Mouse (Mus musculus) 3T3-L1 (cell line): ENCODE data around the gene Sec22a.

Experiments used
- DNase-seq: peaks from one replicate; pipeline ENCODE4 v3.0.0-alpha.2; 2015; ENCODE audit warnings: low read depth, low spot score

The Sec22a gene

DNA sequence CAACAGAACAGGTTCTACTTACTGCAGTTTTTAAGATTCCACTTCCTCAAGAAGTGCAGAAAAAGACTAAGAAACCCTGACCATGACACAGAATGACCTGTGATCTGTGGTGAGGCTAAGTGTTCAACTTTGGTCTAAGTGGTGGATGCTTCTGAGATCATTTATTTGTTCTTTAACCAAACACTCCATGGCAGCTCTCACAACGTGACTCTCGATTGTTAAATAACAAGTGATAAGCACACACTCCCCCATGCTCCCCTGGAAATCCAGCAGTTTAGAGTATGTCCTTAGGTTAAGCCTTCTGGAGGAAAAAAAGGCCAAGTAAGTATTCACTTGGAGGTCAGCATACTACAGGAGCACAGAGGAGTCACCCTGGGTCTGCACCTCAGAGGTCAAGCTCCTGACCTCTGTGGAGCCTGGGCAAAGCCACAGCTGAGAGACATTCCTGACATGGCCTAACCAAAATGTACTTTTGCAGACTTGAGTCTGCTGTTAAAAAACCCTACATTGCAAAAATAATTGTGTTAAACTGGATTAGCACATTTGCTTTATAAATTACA is 53.1 kb downstream of the Sec22a start:
- DNase-seq, result no peak

DNA sequence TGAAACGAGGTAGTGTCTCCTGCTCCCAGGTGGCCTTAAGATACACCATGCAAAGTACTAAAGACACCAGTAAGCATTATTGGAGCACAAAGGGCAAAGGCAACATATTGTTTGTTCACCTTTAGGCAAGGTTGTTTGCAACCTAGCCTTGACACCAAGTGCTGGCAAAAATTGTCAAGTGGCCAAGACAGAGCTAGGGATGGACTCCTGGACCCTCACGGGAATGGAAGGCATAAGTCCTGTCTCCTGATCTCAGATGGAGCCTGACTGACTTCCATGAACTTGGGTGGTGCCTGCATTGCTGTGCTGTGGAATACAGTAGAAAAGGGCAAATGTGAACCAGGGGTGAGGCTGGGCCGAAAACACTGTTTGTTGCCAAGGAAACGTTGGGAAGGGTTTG is 54.1 kb downstream of the Sec22a start:
- DNase-seq, result no peak

DNA sequence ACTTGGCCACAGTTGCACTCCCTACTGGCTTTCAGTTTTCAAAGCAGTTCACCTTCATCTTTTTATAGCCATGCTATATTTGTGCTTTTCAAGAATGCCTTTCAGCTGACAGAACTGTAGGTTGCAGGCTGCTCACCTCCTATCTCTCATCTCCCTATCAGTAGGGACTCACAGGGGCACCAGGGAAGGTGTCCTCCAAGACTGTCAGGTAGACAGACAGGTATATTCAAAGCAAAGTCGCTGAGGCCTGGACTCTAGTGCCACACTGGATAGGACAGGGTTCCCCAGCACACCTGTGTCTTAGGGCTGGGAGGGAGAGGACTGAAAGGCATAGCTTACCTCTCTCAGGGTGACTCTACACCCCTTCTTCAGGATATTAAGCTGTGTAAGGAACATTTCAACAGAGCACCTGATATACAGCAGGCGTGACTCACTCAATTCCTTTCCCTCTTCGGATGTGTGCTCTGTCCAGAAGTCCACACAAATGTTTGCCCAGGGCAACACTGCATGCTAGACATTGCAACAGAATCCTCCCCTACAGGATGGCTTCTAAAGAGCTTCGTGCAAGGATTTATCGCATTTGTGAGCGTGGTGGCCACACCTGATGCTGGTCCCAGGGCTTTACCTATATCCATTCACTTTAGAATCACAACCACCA is 55.1 kb downstream of the Sec22a start:
- DNase-seq, result no peak

DNA sequence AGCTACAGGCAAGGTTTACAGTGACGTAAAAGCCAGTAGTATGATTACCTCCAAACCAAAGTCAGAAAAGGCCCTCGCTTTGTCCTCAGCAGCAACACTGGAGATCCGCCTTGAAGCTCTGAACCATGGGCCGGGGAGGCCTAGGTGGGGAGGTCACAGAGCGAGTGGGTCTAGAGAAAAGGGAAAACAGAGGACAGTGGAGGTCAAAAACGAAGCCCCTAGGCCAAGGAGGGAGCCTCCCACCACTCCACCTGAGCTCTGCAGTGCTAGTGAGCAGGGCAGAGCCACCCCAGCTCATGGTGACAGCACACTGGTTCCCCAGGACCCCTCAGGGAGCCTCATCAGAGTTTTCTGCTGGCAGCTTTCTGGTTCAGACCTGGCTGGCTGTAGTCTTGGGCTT is 55.7 kb downstream of the Sec22a start:
- no peak for DNase-seq

DNA sequence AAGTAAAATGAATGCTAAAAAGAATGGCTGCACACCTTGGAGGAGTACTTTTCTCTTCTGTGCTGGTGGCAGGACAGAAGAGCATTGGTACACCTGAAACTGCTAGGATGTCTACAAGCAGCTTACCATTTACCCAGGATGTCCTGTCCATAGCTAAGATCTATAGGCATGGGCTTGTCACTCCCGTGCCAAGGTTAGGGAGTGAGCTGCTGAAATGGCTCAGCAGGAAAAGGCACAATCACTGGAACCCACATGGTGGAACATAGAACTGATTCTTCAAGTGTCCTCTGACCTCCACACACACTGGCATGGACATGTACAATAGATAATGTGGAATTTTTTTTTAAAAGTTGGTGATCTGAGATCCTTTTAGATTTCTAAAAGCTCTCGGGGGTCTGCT is 56.4 kb downstream of the Sec22a start:
- no peak for DNase-seq

DNA sequence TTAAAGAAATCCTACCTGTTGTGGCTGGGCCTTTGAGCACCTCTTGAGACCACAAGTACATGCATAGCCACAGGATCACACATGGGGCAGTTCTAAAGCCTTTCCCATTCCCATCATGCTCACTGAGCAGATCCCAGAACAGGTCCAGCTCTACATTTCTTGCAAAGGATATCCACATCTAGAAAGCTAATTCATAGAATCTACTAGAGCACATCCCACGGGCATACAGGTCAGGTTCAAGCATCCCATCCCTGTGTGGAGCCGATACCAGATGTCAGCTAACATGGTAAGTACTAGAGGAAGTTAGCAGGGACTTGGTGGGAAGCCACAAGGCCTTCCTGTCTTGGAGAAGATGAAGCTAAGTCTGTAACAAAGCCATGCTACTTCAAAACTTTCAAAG is 57.1 kb downstream of the Sec22a start:
- no peak for DNase-seq

DNA sequence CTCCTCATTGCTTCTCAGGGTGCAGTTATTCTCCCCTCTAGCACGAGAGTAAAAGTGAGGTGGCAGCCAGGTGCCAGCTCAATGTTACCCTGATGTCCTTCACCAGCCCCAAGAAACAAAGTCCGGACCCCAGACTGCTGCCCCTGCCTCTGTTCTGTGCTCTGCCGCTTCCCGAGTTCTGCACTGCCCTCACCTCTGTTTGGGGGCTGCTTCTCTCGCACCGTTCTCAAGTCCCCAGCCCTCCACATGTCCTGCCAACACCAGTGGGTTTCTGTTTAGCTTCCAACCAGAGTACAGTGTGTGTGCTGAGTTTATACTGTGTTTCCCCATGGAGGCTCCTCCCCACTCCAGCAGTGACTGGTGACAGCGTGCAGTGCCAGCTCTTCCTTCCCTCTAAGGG is 58.5 kb downstream of the Sec22a start:
- no peak for DNase-seq

DNA sequence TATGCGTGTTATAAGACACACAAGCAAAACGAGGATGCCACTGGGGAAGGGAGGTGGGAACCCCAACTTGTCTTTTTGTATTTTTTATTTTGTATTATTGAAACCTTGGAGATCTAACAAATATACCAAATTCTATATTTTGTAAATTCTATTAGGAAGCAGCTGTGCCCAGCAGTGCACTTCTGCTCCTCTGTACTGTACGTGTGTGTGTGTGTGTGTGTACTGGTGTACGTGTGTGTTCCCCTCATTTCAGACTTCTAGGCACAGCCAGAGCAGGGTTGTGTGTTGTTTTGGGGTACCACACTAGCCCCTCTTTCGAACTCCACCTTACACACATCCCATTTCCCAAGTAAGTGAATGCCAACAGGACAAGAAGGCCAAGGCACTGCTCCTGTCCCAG is 59.3 kb downstream of the Sec22a start:
- DNase-seq, result no peak

DNA sequence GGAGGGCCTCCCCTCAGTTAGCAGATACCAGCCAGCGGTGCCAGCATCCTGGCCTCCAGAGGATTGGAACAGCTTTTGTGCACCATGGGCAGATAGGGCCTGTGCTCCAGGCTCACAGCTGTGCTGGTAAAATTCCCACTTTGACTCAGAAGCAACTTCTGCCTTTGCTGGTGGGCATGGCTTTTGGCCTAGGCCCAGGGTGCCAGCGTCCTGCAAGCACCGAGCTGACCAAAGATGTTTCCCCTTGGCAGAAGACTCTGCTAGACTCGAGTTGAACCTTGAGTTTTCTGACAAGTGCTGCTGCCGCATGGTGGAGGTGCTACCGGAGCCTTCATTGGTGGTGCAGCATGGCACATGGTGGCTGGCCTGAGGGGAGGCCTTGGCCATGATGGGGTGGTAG is 60.0 kb downstream of the Sec22a start:
- DNase-seq, result no peak

DNA sequence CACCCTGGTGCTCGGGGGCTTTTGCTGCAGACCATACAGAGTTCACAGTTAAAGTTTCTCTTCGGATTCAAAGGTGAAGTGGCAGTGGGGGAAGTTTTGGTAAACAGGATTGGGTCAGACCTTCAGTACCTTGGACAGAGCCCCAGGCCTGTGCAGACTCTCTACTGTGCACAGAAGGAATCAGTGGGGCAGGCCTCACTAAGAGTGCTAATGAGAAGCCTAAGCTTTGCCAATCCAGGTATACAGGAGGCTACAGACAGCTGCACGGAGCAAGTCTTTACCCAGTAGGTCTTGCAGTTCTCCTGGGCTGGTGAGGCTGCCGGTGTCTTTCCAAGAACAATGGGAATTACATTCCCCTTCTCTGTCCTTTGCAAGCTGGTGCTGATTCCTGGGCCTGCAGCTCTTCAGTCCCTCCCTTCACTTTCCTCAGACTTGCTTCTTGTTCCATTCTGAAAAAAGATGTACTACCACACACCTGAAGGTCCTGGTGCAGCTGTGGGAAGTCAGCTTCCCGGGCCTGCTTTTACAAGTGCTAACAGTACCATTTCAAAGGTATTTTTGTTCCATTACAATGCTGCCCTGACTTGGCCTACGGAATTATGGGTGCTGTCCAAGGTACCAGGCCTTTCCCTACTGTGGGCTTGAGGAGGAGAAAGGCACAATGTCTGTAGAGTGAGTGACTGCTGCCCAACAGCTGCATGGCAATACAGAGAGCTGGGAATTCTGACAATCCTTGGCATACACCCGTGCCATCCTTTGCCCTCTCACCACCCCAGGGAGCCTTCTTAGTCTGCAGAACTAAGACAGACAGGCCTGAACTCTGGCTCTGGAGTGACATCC is 61.1 kb downstream of the Sec22a start:
- peak; percentile 61 for DNase-seq

DNA sequence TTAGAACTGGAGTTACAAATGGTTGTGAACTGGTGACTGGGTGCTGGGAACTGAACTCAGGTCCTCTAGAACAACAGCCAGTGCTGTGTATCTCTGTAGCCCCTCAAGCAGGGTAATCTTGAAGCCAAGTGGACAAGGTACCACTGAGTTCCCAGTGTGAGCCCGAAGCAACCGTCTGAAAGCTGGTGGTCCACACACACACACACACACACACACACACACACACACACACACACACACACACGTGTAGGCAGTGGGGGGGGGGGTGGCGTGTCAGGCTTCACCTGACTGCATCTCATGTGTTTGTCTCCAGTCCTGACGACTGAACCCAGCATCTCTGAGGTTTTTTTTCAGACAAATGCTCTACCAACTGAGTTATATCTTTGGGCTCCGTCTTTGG is 63.6 kb downstream of the Sec22a start:
- DNase-seq, result no peak

DNA sequence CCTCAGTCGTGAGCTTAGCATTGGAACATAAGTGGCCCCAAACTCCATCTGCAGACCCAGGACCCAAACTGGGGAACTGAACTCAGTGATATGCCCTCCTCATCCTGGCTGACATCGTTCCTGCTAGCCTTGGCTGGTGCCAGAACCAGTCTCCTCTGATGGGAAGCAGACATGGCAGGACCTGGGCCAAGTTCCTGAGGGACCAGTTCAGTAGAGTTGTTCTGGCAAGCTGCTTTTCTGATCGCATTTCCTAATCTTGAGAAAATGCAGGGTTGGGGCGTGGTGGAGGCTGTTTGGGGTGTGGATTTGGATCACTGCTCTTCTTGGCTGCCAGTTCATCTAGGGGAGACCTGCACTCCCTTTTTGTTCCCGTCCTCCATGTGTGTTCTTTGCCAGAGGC is 65.9 kb downstream of the Sec22a start:
- DNase-seq, result no peak

DNA sequence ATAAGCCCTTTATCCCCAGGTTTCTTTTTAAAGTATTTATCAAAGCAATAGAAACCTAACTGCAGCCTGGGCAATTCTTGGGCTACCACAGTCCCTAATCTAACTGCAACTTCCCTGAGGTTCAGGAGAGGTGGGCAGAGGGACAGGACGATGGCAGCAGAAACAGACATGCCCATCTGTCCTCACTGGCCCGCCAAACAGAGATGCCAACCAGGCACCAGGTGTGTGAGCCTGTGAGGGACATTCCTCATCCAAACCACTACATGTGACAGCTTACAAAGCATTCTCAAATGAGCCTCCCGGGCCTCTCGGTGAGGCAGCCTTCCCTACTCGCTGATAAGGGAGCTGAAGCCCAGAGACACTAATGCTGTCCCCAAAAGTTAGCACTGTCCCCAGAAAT is 76.5 kb downstream of the Sec22a start:
- DNase-seq, result no peak

DNA sequence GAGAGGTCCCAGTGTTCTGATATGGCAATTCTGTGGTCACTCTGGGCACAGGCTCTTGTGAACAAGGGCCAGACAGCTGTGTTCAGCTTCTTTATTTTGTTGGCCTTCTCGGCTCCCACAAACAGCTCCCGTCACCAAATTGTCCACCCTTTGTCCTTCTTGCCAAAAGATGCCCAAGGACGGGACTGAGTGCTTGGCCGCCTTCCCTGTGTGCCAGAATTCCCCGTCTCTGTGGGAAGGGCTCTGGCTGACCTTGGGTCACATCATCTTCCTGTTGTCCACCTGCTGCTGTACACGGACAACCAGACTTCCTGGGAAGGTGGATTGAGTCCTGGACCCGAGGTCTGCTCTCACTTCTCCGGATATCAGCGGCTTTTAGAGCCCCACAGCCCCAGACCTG is 77.9 kb downstream of the Sec22a start:
- no peak for DNase-seq

DNA sequence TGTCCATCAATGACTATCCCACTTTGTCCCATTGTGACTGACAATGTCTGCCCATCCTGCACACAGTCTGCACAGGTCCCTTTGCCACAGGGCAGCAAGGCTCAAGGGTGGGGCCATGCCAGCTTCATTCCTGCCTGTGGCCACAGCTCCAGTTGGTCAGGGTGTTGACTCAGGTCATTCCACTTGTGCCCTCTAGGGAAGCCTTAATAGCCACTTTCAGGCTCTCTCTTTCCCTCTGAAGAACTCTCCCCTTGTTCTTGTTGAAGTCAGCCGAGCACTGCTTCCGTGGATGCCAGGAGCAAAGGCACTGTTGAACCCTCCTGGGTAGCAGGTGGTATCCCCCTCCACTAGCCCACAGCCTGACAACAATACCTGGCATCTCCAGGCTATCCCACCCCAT is 81.3 kb downstream of the Sec22a start:
- no peak for DNase-seq

DNA sequence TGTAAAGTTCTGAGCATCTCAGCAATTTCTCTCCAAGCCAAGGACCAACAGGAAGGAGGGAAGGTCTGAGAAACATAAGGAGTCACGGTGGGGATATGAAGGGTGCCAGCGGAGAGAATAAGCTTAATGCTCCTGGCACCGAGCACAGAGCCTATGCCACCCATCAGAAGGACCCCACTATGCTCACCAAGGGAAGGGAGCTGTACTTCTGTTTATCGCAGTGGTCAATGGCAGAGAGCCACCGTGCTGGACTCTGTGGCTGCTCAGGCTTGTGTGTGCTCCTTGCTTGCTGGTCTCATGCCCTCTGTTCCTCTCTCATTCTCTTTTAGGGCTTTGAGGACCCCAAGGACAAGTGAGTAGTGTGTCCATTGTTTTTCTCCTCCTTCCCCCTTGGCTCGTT is 85.6 kb downstream of the Sec22a start:
- no peak for DNase-seq

DNA sequence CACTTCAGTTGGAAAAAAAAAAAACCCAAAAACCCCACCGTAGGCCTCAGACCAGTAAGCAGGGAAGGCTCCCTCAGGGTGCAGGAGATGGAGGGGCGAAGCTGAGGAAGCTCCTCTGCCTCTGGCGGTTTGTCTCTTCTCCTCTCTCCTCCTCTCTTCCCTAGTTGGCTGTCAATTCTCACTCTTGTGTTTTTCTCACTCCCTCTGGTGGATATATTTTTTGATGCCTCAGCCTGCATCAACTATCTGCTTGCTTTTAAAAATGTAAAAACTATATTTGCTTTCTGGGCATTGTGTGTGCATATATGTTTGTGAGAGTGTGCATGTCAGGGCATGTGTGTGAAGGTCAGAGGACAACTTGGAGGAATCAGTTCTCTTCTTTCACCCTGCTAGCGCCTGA is 91.3 kb downstream of the Sec22a start:
- DNase-seq, result peak; percentile 37

DNA sequence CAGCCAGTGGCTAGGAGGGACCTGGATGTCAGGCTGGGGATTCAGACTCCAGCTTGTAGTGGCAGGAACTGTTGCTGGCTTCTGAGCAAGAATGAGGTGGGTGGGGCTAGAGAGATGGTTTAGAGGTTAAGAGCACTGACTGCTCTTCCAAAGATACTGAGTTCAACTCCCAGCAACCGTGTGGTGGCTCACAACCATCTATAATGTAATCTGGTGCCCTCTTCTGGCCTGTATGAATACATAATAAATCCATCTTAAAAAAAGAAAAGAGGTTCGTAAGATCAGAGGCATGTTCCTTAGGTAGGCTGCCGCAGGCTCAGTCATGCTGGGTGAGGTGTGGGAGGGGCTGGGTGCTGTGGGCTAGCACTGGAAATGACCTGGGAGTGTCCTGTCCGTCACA is 92.1 kb downstream of the Sec22a start:
- DNase-seq, result peak; percentile 53

DNA sequence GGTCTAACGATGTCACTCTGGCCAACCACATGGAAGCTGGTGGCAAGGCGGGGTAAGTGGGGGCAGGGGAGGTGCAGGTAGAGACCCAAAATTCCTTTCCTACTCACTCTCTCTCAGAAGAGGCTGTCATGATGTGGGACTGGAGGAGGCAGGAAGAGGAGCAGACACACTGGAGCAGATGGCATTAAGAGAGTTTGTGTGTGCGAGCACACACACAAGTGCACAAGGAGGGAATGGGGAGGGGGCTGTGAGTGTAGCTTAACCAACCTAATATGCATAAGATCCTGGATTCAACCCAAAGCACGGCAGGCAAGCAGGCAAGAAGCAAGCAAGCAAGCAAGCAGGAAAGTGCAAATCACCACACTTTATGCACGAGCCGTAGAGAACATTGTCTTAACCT is 92.8 kb downstream of the Sec22a start:
- no peak for DNase-seq

DNA sequence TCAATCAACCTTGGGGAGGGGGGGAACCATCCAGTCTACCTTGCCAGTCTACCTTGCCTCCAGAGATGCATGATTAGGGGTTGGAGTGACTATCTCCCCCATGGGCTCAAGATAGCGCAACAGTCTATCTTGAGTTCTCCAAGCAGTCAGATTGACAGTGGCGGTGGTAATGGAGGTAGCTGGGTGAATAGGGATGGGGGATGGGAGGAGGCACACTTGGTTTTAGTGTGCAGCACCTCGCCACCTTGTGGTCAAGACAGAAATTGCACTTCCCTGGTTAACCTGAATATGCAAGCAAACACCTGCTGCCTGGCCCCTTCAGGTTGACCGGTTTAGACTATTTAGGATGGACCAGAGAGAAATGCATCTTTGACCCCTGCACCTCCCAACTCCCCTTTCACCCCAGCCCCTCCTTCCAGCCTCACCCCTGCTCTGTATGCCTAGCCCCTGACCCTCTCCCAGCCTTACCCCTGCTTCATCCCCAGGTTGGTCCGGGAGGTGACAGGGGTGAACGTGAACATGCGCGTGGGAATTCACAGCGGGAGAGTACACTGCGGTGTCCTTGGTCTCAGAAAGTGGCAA is 93.3 kb downstream of the Sec22a start:
- DNase-seq, result peak; percentile 87
